Mouse (Mus musculus) brain, embryonic 14.5 days (tissue): ENCODE measurements around the gene Robo3.

ENCODE experiments used
- CTCF ChIP-seq: fragments of 200-500 bp; IDR thresholded peaks from 2 replicates; pipeline ENCODE4 v1.5.1; 2012; ENCODE audit warnings: inconsistent platforms, mild to moderate bottlenecking, moderate library complexity, borderline replicate concordance; ENCODE audit not compliant: insufficient read depth, insufficient read length; ENCODE audit errors: extremely low read depth
- POLR2A ChIP-seq: fragments of 200-500 bp; IDR thresholded peaks from 2 replicates; pipeline ENCODE4 v1.6.1; 2012; ENCODE audit warnings: mild to moderate bottlenecking, inconsistent platforms, borderline replicate concordance; ENCODE audit not compliant: poor library complexity, insufficient read depth, insufficient read length, severe bottlenecking; ENCODE audit errors: extremely low read depth

DNA sequence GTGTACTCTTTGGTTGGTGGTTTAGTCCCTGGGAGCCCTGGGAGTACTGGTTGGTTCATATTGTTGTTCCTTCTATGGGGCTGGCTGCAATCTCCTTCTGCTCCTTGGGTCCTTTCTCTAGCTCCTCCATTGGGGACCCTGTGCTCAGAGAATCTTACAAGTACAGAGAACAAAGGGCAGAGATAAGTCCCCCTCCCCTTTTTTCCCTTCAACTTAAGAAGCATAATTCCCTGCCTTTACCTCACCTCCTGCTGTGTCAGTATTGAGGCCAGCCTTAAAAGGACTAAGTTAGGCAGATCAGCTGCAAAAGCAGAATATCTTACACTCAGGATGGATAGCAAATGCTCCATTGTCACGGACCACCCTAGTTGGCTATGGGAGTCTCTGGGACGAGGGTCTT, 41.0 kb downstream of the Robo3 start:
- TF ChIP-seq CTCF: no peak
- TF ChIP-seq POLR2A: no peak
